Mouse (Mus musculus) inflammation-experienced regulatory T-cells (primary cell): ENCODE data around the gene Uba52. TPM values are rescaled to one million over a fixed set of nuclear protein-coding genes. Genes with fewer than 3 reads are reported as not detected.

ENCODE experiments used
- polyA plus RNA-seq, 2 experiments: library from polyadenylated mRNA; unstranded; fragments of 100-300 nt; shearing (Covaris generic); gene quantifications; one replicate each; pipeline ENCODE4 v1.2.1; 2017

Gene Uba52
- 100 to 1,000 TPM; 859 to 975 TPM for polyA plus RNA-seq

DNA sequence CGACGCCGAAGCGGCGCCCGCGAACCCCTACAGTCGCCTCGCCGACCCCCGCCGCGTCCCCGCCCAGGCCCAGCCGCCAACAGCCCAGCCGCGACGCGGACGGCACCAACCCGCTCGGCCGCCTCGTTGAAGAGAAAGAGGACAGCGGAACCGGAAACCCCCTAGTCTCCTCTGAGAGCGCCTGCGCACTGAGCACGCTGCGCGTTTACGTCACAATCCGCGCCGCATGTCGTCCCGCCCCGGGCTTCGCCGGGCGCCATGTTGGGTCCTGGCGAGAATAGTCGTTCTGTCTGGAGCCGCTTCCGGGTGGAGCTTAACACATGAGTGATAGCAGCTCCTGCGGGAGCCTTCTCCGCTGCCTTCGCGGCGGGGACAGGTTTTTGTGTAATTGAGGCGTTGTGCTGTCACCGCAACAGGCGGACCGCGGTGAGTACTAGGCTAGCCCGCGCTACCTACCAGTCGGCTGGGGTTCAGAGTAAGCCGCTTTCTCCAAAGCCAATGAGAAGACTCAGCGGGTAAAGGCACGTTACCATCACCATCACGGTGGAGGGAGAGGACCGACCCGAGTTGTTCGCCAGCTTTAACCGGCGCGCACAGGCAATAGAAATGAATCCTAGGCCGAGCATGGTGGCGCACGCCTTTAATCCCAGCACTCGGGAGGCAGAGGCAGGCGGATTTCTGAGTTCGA, at the start of gene Uba52:
Gene Uba52, minus strand, starts transcription at position 574 of the 688 bp plus-strand sequence.

DNA sequence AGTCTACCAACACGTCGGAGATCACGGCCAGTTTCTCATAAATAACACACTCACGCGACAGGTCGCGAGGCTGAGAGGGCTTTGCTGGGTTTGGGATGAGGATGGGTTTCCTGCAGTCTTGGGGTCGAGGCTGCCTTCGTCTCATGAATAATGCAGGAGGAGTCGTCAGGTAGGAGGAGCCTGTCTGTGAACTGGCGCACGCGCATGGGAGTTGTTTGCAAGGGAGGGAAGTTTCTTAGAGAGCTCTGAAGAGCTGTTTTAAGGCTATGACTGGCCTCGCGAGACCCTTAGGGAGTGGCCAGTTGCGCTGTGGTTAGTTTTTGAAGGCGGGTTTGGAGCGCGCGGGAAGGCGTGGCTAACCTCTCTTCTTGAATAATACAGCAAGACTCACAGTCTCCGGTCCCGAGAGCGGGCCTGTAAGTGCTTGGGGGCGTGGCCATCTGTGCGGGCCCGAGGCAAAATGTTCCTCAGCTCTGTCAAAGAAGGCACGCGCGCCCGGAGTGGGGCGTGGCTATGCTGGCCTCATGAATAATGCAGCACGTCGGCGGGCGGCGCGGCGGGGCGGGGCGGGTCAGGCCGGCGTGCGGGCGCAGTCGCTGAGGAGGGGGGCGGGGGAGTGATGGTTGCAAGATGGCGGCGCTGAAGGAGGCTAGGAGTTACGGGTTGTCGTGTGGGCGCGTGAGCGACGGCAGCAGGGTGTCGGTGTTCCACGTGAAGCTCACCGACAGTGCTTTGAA, 28.6 kb upstream of the Uba52 start, which contains the start of gene Ell:
Gene Ell, plus strand, starts transcription at position 381 of the 737 bp plus-strand sequence.

DNA sequence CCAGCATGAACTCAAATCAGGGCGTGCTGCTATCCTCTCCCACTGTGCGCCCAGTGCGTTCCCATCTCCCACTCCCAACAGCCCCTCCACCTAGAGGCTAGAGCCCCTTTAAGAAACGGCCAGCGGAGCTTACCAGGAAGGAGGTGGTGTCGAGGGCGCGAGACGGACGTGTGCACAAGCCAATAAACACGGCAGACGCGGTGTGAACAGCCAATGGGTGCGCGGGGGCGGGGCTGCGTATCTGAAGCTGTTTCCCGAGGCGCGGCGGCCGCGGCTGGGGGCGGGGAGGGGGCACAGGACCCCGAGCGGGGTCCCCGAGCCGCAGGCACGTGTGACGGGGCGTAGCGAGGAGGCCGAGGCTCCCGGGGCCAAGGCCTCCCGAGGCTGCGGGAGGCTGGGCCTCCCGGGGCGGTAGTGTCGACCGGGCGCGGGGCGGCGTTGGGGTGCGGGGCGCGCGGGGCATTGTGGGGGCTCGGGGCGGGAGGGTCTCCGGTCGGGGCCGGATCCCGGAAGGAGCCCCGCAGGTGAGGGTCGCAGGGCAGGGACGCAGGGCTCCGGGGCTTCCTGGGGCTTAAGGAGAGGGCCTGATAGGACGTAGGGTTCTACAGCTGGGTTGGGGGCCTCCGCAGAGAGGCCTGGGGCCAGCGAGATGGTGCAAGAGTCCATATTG, 17.0 kb upstream of the Uba52 start, which contains the start of the genes Fkbp8 and Kxd1:
Gene Fkbp8, plus strand, starts transcription at position 213 of the 670 bp plus-strand sequence.
Gene Kxd1, minus strand, starts transcription at position 445 of the 670 bp plus-strand sequence.

DNA sequence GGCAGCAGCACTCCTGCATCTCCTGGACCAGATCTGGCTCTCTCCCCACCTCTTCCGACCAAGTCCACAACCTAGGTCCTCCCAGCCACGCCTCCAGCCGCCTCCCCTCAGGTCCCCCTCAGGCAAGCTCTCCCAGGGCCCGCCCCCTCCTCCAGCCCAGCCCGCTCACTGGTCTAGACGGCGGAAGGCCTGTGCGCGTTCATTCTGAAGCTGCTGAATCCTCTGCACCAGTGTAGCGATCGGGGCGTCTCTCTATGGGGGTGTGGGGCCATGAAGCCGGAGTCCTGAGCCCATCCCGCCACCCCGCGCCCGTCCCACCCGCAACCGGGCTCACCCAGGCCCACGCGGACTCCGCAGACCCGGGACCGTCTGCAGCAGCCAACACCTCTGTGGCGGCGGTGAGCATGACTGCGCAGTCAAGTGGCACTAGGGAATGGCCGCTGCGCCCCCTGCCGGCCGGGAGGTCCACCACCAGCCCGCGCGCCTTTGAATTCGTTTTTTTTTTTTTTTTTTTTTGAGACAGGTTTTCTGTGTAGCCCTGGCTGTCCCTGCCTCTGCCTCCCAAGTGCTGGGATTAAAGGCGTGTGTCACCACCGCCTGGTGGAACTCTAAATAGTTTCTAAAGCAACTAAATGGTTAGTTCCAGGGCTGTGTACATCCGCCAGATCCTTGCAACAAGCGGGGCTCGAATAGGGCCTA, 4.1 kb downstream of the Uba52 start, which contains the start of gene Rex1bd:
Gene Rex1bd, minus strand, starts transcription at position 425 of the 699 bp plus-strand sequence.

DNA sequence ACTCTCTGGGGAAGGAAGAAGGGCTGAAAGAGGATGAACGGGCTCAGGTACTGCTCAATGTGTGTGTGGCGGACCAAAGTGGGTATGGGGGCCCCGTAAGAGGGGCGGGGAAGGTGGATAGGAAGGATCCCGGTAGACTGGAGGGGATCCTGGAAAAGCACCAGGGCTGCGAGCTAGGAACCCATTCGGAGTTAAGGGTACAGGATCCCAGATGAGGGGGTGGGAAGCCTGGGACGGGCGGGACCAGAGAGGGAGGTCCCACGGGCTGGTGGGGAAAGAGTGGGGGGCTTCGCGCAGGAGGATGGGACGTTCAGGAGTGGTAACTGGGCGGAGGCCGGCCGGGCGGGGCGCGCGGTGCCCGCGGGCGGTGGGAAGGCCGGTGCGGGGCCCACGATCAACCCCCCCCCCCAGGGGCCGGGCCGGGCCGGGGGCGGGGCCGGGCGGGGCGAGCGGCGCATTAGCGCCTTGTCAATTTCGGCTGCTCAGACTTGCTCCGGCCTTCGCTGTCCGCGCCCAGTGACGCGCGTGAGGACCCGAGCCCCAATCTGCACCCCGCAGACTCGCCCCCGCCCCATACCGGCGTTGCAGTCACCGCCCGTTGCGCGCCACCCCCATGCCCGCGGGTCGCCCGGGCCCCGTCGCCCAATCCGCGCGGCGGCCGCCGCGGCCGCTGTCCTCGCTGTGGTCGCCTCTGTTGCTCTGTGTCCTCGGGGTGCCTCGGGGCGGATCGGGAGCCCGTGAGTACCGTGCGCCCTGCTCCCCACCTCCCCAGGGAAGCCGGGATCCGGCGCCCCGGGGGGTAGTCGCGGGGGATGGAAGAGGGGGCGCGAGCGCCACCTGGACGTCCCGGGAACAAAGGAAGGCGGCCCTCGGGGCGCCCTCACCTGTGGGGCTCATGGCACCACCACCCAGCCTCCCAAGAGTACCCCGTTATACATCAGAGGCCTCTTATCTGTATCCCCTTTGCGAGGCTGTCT, 17.6 kb downstream of the Uba52 start, which contains the start of gene Crlf1:
Gene Crlf1, plus strand, starts transcription at position 495 of the 977 bp plus-strand sequence.

DNA sequence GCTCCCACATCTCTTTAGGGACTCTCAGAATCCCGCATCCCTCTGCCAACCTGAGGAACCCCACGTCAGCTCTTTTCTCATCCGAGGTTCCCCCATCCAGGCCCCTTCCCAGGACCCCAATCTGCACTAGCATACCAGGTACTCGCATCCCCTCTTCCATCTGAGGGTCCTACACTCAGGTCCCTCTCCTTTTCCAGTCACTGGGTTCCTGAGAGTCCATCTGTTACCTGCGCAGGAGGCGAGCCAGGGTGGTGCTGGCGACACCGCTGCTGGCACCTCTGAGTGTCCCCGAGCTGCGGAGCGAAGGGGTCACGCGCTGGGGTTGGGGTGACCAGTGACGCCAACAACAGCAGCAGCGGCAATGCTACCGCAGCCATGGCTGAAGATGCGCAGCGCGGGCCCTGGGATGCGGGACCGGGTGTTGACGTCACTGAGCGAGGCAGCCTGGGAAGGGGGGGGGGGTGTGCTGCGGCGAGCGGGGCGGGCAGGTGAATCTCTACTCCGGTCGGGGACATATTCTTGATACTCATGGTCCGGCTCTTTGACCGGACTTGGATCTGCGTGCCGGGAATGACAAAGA, 23.6 kb downstream of the Uba52 start, which contains the start of gene Tmem59l:
Gene Tmem59l, minus strand, starts transcription at position 418 of the 580 bp plus-strand sequence.

DNA sequence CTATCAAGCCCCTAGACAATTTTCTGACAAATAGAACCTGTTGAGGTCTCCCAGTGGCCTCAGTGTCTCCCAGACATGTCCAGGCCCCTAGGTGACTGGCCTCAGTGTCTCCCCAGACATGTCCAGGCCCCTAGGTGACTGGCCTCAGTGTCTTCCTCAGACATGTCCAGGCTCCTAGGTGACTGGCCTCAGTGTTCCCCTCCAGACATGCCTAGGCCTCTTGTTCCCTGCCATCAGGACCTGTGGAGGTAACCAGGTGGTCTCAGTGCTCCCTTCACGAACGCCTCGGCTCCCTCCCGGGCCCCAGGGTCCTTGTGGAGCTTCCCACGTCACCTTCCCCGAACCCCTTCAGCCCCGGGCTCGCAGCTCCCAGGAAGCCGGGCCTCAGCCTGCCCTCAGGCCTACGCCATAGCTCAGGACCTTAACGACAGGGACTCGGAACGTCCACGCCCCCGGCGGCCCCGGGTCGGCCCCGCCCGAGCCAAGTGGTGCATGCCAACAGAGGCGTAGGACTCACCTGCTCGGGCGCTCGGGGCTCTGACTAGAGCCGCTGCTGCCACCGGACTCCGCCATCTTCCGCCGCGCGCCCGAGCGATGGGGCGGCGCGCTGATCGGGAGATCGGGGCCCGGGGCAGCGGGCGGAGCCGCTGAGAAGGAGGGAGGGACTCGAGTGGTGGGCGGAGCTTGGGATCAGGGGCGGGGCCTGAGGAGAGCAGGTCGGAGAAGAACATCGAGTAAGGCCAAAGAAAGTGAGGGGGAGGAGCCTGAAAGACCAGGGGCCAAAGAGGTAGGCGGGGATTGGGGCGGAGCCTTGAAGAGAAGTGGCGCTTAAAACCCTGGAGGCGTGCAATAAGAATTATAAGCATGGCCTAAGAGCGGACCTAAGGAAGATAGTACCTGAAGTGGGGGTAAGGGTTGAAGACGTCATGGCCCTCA, 34.0 kb downstream of the Uba52 start, which contains the start of gene Klhl26:
Gene Klhl26, minus strand, starts transcription at position 636 of the 936 bp plus-strand sequence.

Other genes starting within 250 kb of the Uba52 start
- gene Homer3, start 228.0 kb downstream of the Uba52 start, polyA plus RNA-seq, result 1 to 10 TPM; 1.6 to 8.4 TPM
- gene Ddx49, start 208.3 kb downstream of the Uba52 start, polyA plus RNA-seq, result 10 to 100 TPM; 51.5 to 62.1 TPM
- 100 to 1,000 TPM; 335 to 351 TPM for gene Cope, start 208.3 kb downstream of the Uba52 start, polyA plus RNA-seq
- under 1 TPM; 0.11 to 0.55 TPM for gene Cers1, start 195.0 kb downstream of the Uba52 start, polyA plus RNA-seq
- gene Gdf1, start 181.0 kb downstream of the Uba52 start, polyA plus RNA-seq, result under 1 TPM; 0.51 to 0.95 TPM
- gene Upf1, start 157.5 kb downstream of the Uba52 start, polyA plus RNA-seq, result 10 to 100 TPM; 78.8 to 89.3 TPM
- gene Comp, start 137.2 kb downstream of the Uba52 start, polyA plus RNA-seq, result 1 to 10 TPM; 2.0 to 2.9 TPM
- 10 to 100 TPM; 14.4 to 21.9 TPM for gene Crtc1, start 71.2 kb downstream of the Uba52 start, polyA plus RNA-seq
- 10 to 100 TPM; 18.0 TPM for gene Klhl26, start 33.8 kb downstream of the Uba52 start, polyA plus RNA-seq
- not detected for gene Tmem59l, start 23.4 kb downstream of the Uba52 start, polyA plus RNA-seq
- gene Crlf1, start 17.6 kb downstream of the Uba52 start, polyA plus RNA-seq, result under 1 TPM; 0.42 to 0.76 TPM
- 100 to 1,000 TPM; 103 to 115 TPM for gene Rex1bd, start 4.0 kb downstream of the Uba52 start, polyA plus RNA-seq
- 100 to 1,000 TPM; 362 to 377 TPM for gene Fkbp8, start 16.9 kb upstream of the Uba52 start, polyA plus RNA-seq
- 10 to 100 TPM; 75.4 to 87.4 TPM for gene Kxd1, start 17.2 kb upstream of the Uba52 start, polyA plus RNA-seq
- gene Ell, start 28.7 kb upstream of the Uba52 start, polyA plus RNA-seq, result 10 to 100 TPM; 25.3 to 30.2 TPM
- gene Isyna1, start 83.6 kb upstream of the Uba52 start, polyA plus RNA-seq, result 100 to 1,000 TPM in 1 of 2 experiments, 10 to 100 TPM in 1; 83.1 to 103 TPM
- gene Ssbp4, start 98.1 kb upstream of the Uba52 start, polyA plus RNA-seq, result 100 to 1,000 TPM; 132 to 196 TPM
- under 1 TPM; 0.22 to 0.49 TPM for gene Lrrc25, start 105.4 kb upstream of the Uba52 start, polyA plus RNA-seq
- gene Gdf15, start 121.7 kb upstream of the Uba52 start, polyA plus RNA-seq, result under 1 TPM in 1 of 2 experiments, not detected in 1; 0.54 TPM
- gene Pgpep1, start 149.6 kb upstream of the Uba52 start, polyA plus RNA-seq, result 1 to 10 TPM; 1.5 to 4.3 TPM
- gene Lsm4, start 162.4 kb upstream of the Uba52 start, polyA plus RNA-seq, result 100 to 1,000 TPM; 304 to 322 TPM
- 100 to 1,000 TPM; 739 to 832 TPM for gene Jund, start 188.1 kb upstream of the Uba52 start, polyA plus RNA-seq
- 1 to 10 TPM in 1 of 2 experiments, under 1 TPM in 1; 0.08 to 1.1 TPM for gene Iqcn, start 192.7 kb upstream of the Uba52 start, polyA plus RNA-seq
- gene Gm3336, start 207.7 kb upstream of the Uba52 start, polyA plus RNA-seq, result under 1 TPM in 1 of 2 experiments, not detected in 1; 0.56 TPM
- under 1 TPM; 0.37 to 0.56 TPM for gene Pde4c, start 212.9 kb upstream of the Uba52 start, polyA plus RNA-seq
- gene Rab3a, start 243.9 kb upstream of the Uba52 start, polyA plus RNA-seq, result 10 to 100 TPM; 11.1 to 17.4 TPM